Mouse (Mus musculus): ENCODE results near the gene Slc25a12. TPM values are rescaled to one million over a fixed set of nuclear protein-coding genes. Genes with fewer than 3 reads are reported as not detected.

The Slc25a12 gene
- polyA plus RNA-seq, 1 experiment from 2014 or later: 46.4 TPM

DNA sequence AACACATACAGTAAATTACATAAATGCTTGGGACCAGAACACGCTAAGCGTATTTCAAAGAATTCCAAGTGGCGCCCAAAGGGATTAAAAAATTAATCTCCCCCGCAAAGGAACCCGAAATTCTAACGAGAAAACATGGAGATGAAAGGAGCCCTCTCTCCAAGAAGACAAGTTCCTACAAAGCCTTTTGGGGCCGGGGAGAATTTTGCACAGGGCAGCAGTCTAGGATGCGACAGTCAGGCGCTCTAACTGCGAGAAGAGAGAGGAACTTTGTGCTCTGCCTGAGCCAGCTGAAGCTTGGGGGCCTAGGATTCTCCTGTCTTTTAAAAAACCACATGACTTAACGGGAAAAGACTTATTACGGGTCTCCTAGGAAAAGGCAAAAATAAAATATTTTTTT is 71.7 kb downstream of the Slc25a12 start:
- peaks cover 5% of the 10 kb centered on the region; the same call in 1 of the 2 replicates for H3K36me3 ChIP-seq
- H3K9ac ChIP-seq: no peak overlapping the region
- WGBS: 84% methylated on average over 12 of the region's 12 CpGs
- no peaks in the 10 kb centered on the region for H3K27me3 ChIP-seq (replicated peaks)
- H3K27ac ChIP-seq: no peak overlapping the region
- H3K9me3 ChIP-seq: no peaks in the 10 kb centered on the region
- no peak overlapping the region for H3K4me2 ChIP-seq (replicated peaks)
- no peak overlapping the region for H3K4me3 ChIP-seq
- no peaks in the 10 kb centered on the region; the same call in 1 of the 2 replicates for H3K4me1 ChIP-seq
- ATAC-seq (ENCODE audit: low FRiP score, low read depth): no peak

DNA sequence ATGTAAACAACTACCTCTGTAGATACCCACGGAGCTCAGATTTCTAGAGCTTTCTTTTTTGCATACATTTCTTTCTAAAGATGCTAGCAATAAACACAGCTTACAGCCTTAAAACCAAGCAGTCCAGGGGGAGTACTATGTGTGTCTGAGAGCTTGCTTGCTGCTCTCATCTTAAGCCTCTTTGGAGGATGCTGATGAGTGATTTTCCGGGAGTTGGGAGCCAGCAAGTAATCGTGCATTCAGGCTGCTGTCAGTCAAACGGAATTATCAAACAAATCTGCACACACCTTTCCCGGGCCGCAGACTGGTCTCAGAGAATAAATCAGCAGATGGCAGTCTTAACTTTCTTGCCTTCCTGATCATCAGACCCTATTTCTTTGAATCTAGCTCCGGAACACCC is 73.1 kb downstream of the Slc25a12 start:
- H3K9ac ChIP-seq: no peak overlapping the region
- 64% methylated on average over 7 of the region's 7 CpGs for WGBS

DNA sequence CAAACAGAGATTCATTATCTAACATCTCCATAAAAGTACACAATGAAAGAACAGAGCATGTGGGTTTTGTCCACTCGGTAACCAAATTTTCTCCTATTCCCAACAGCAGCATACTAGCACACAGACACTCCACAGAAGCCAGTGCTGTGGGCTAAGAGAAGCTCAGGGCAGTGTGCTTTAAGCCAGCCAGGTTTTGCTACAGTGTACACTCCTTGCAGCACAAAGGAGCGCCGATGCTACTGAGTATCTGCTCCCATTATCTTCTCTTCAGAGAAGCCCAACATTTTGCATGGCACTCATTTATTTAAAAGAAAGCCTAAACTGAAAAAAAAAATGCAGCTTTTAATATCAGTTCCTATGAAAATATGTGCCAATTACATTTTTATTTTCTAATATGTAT is 73.6 kb downstream of the Slc25a12 start:
- H3K36me3 ChIP-seq: peaks cover 5% of the 10 kb centered on the region; the same call in 1 of the 2 replicates
- H3K9ac ChIP-seq: no peak overlapping the region
- no peak for ATAC-seq (ENCODE audit: low FRiP score, low read depth)
- WGBS: 87% methylated on average over 3 of the region's 3 CpGs
- peaks cover 4% of the 10 kb centered on the region; the same call in 1 of the 2 replicates for H3K4me1 ChIP-seq
- no peaks in the 10 kb centered on the region for H3K9me3 ChIP-seq
- H3K4me2 ChIP-seq (replicated peaks): no peak overlapping the region
- no peak overlapping the region for H3K27ac ChIP-seq
- H3K4me3 ChIP-seq: no peak overlapping the region
- H3K27me3 ChIP-seq (replicated peaks): no peaks in the 10 kb centered on the region

More for the DNA sequence above, 73.1 kb downstream of the Slc25a12 start:
- Histone ChIP-seq H3K4me2 (replicated peaks) (no peak overlapping the region), H3K4me1 (peaks cover 4% of the 10 kb centered on the region; the same call in 1 of the 2 replicates), H3K27ac (no peak overlapping the region), H3K9me3 (no peaks in the 10 kb centered on the region), H3K36me3 (peaks cover 5% of the 10 kb centered on the region; the same call in 1 of the 2 replicates), H3K27me3 (replicated peaks) (no peaks in the 10 kb centered on the region), H3K4me3 (no peak overlapping the region)
- no peak for ATAC-seq (ENCODE audit: low FRiP score, low read depth)

DNA sequence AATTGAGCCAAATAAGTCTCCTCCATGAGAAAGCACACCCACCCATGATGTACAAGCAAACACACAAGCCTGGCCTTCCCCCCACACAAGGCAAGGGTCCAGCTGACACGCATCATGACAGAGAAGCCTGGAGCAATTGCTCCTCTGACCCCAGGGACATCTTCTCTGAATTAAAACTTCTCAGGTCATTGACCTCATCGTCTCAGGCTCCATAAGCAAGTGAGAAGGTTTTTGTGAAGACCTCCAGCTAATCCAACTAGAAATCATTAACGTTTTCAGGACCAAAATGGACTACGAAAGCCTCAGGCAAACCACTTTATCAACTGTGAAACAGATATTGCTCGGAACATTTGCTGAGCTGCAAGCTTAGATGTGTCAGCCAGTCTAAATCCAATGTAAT is 76.0 kb downstream of the Slc25a12 start:
- no peaks in the 10 kb centered on the region for H3K9me3 ChIP-seq
- no peak overlapping the region for H3K4me2 ChIP-seq (replicated peaks)
- no peak overlapping the region for H3K27ac ChIP-seq
- 54% methylated on average over 5 of the region's 5 CpGs for WGBS
- H3K9ac ChIP-seq: no peak overlapping the region
- no peaks in the 10 kb centered on the region; the same call in 1 of the 2 replicates for H3K36me3 ChIP-seq
- no peak overlapping the region for H3K4me3 ChIP-seq
- ATAC-seq (ENCODE audit: low FRiP score, low read depth): no peak
- no peaks in the 10 kb centered on the region for H3K27me3 ChIP-seq (replicated peaks)
- H3K4me1 ChIP-seq: peaks cover 4% of the 10 kb centered on the region; the same call in 1 of the 2 replicates

DNA sequence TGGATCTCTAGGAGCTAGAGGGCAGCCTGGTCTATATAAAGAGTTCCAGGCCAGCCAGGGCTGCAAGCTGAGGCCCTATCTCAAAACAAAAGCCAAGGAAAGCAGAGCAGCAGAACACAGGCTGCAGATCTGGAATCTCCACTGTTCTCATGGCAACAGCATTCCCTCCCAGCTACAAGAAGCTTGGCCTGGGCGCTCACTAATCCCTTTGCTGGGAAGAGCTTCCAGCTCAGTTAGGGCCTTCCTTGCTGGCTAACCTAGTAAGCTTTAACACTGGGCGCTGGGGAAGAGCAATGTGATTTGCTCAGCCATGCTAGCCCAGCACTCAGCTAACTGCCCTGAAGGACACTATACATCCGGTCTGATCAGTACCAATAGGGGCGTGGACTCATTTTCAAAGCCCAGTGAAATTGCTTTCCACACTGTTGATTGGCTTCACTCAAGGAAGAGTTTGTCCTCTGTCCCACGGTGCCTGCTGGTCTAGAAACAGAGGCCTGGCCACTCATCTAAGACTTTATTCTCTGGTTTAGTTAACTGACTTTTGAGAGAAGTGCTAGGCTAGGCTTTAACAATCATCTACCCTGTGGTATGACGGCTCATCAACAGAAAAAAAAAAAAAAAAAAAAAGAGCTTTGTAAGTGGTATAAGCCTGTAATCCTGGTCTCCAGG is 77.3 kb downstream of the Slc25a12 start:
- no peak overlapping the region for H3K27ac ChIP-seq
- peaks cover 4% of the 10 kb centered on the region; the same call in 1 of the 2 replicates for H3K4me1 ChIP-seq
- H3K9ac ChIP-seq: no peak overlapping the region
- ATAC-seq (ENCODE audit: low FRiP score, low read depth): no peak
- no peaks in the 10 kb centered on the region for H3K9me3 ChIP-seq
- no peaks in the 10 kb centered on the region for H3K27me3 ChIP-seq (replicated peaks)
- H3K36me3 ChIP-seq: no peaks in the 10 kb centered on the region; the same call in 1 of the 2 replicates
- H3K4me3 ChIP-seq: no peak overlapping the region
- WGBS: 65% methylated on average over 6 of the region's 6 CpGs
- H3K4me2 ChIP-seq (replicated peaks): no peak overlapping the region

DNA sequence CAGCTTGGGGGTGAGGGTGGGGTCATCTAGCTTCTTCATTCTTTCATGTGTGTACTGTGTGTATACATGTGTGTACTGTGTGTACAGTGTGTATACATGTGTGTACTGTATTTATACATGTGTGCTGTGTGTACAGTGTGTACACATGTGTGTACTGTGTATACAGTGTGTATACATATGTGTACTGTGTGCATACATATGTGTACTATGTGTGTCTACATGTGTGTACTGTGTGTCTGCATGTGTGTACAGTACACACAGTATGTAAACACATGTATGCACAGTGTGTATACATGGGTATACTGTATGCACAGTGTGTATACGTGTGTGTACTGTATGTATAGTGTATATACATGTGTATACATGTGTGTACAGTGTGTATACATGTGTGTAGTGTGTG is 85.6 kb downstream of the Slc25a12 start:
- peaks cover 13% of the 10 kb centered on the region; the same call in 1 of the 2 replicates for H3K36me3 ChIP-seq
- no peak overlapping the region for H3K9ac ChIP-seq
- H3K4me1 ChIP-seq: no peaks in the 10 kb centered on the region
- H3K27me3 ChIP-seq (replicated peaks): no peaks in the 10 kb centered on the region
- H3K4me2 ChIP-seq (replicated peaks): no peak overlapping the region
- H3K9me3 ChIP-seq: no peaks in the 10 kb centered on the region
- H3K27ac ChIP-seq: no peak overlapping the region
- 89% methylated on average over 1 of the region's 1 CpGs for WGBS
- H3K4me3 ChIP-seq: no peak overlapping the region
- no peak for ATAC-seq (ENCODE audit: low FRiP score, low read depth)

DNA sequence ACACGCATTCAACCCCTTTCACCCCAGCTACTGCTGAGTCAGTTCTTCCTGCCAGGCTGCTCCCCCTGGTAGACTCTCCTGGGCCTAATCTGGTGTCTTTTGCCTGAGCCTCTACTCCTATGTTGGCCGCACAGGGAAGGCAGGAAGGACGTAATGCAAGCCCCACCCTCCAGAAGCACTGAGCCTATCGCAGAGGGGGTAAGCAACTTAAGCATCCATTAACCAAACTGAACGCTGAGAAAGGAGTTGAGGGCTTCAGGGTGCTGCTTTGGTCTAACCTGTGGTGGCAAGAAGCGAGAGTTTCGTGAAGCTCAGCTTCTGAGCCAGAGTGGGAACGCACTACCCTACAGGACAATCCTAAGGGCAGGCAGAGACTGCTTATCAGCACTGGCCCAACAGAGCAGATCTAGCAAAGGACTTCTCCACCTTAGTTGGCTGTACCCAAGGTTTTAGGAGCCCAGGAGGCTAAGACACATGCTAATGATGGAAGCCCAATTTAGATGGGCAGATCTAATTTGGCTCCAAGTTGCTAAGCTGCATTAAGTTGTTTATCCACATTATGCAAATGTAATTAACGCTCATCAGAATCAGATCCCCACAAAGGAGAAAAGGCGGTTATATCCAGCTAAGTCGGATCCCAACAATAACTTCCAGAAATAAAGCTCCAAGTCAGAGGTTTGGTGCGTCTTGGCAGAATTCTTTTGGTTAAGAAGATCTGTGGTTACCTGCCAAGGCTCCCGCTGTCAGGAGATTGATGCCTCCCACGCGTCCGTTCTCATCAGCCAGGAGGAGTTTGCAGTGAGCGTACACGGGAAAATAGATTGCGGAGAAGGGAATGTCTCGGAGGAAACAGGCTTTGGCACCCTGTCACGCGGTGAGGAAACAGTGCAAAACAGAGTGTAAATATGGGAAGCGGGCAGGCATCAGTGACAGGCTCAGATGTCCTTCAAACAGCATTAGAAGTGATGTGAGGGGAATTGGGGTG is 88.5 kb downstream of the Slc25a12 start:
- WGBS: 81% methylated on average over 23 of the region's 23 CpGs
- H3K9me3 ChIP-seq: no peaks in the 10 kb centered on the region
- peaks cover 20% of the 10 kb centered on the region for H3K36me3 ChIP-seq
- H3K4me2 ChIP-seq (replicated peaks): no peak overlapping the region
- no peak overlapping the region for H3K27ac ChIP-seq
- H3K27me3 ChIP-seq (replicated peaks): no peaks in the 10 kb centered on the region
- no peak for ATAC-seq (ENCODE audit: low FRiP score, low read depth)
- H3K9ac ChIP-seq: no peak overlapping the region
- H3K4me1 ChIP-seq: no peaks in the 10 kb centered on the region
- no peak overlapping the region for H3K4me3 ChIP-seq

DNA sequence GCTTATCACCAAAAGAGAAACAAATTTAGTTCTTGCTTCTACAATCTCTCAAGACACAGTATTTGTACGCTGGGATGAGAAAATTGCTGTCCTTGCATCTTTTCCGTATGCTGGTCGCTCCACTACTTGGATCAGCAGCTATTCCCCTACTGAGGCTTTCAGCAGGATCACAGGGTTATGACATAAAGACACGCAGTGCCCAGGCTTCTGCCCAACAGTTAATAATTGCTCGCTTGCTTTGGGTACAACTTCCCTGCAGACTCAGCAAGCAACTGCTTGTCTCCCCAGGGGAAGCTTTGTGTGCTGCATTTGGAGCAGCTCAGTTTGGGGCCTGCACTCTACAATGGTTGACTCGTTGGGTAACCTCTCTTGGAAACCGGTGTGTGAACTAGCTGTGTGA is 91.8 kb downstream of the Slc25a12 start:
- Histone ChIP-seq H3K9me3 (no peaks in the 10 kb centered on the region), H3K9ac (no peak overlapping the region), H3K4me1 (no peaks in the 10 kb centered on the region), H3K4me2 (replicated peaks) (no peak overlapping the region), H3K27ac (no peak overlapping the region), H3K4me3 (no peak overlapping the region), H3K36me3 (peaks cover 10% of the 10 kb centered on the region), H3K27me3 (replicated peaks) (no peaks in the 10 kb centered on the region)
- no peak for ATAC-seq (ENCODE audit: low FRiP score, low read depth)
- WGBS: 81% methylated on average over 7 of the region's 7 CpGs

DNA sequence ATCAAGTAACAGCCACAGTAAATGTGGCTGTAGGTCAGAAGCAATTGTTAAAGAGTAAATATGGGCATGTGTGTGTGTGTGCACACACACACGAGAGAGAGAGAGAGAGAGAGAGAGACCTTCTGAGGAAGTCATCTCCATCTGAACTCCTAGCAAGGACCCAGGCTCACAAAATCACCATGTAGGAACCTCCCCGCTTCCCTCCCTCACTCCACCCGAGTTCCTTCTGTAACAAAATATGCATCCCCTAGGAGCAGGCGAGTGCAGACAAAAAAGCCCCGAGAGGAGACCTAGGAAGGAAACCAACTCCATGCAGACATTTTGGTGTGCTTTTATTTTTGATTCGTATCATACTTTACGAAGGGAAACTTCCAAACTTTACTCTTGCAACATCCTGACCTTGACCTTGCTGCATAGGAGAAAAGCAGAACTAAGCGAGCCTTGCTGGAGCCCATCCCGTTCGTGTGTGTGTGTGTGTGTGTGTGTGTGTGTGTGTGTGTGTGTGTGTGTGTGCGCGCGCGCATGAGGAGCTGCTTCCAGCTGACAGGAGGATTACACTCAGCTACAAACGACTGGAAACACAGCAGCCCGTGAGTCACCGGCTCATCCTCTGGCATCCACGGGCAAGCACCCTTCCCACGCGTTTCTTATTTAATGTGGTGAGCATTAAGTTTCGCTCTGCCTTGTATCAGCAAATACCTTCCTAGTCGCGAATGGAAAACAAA is 93.4 kb downstream of the Slc25a12 start:
- H3K9ac ChIP-seq: no peak overlapping the region
- H3K4me2 ChIP-seq (replicated peaks): no peak overlapping the region
- H3K9me3 ChIP-seq: no peaks in the 10 kb centered on the region
- no peaks in the 10 kb centered on the region for H3K4me1 ChIP-seq
- WGBS: 82% methylated on average over 23 of the region's 23 CpGs
- H3K27me3 ChIP-seq (replicated peaks): no peaks in the 10 kb centered on the region
- H3K4me3 ChIP-seq: no peak overlapping the region
- no peak overlapping the region for H3K27ac ChIP-seq
- H3K36me3 ChIP-seq: peaks cover 10% of the 10 kb centered on the region
- no peak for ATAC-seq (ENCODE audit: low FRiP score, low read depth)

DNA sequence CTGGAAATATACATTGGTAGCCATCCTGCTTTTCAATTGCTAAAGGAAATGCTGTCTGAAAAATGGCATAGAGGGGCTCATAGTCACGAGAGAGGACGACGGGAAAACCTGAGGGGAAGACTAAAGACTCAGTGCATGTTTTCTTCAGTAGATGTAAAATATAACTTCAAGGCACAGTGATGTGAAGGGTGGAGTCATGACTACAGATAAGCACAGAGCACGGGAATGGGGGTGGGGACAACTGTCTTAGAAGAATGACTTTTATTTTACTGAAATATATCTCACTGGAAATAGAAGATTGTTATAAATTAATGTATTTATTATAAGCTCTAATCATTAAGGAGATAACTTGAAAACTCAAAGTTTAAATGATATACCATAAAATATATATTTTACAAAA is 97.5 kb downstream of the Slc25a12 start:
- 87% methylated on average over 4 of the region's 4 CpGs for WGBS

DNA sequence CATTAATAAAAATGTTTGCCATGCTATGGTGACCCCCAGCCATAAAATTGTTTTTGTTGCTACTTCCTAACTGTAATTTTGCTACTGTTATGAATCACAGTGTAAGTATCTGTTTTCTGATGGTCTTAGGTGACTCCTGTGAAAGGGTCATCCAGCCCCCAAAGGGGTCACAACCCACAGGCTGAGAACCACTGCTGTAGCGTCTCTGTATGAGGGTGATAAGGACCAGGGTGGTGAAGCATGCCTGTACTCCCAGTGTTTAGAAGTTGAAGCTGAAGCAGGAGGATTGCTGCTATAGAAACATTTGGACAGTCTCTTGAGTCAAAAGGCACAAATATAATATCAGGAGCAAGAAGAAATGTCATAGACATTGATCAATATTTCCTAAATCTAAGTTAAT is 98.2 kb downstream of the Slc25a12 start:
- Histone ChIP-seq H3K9me3 (no peaks in the 10 kb centered on the region), H3K27ac (no peak overlapping the region), H3K4me3 (no peak overlapping the region), H3K27me3 (replicated peaks) (no peaks in the 10 kb centered on the region), H3K36me3 (peaks cover 33% of the 10 kb centered on the region), H3K4me1 (no peaks in the 10 kb centered on the region), H3K9ac (no peak overlapping the region), H3K4me2 (replicated peaks) (no peak overlapping the region)
- WGBS: 66% methylated on average over 1 of the region's 1 CpGs
- ATAC-seq (ENCODE audit: low FRiP score, low read depth): no peak

More for the DNA sequence above, 97.5 kb downstream of the Slc25a12 start:
- peaks cover 25% of the 10 kb centered on the region for H3K36me3 ChIP-seq
- H3K4me2 ChIP-seq (replicated peaks): no peak overlapping the region
- H3K9me3 ChIP-seq: no peaks in the 10 kb centered on the region
- H3K27me3 ChIP-seq (replicated peaks): no peaks in the 10 kb centered on the region
- H3K27ac ChIP-seq: no peak overlapping the region
- no peak overlapping the region for H3K9ac ChIP-seq
- no peak for ATAC-seq (ENCODE audit: low FRiP score, low read depth)
- H3K4me3 ChIP-seq: no peak overlapping the region
- no peaks in the 10 kb centered on the region for H3K4me1 ChIP-seq

DNA sequence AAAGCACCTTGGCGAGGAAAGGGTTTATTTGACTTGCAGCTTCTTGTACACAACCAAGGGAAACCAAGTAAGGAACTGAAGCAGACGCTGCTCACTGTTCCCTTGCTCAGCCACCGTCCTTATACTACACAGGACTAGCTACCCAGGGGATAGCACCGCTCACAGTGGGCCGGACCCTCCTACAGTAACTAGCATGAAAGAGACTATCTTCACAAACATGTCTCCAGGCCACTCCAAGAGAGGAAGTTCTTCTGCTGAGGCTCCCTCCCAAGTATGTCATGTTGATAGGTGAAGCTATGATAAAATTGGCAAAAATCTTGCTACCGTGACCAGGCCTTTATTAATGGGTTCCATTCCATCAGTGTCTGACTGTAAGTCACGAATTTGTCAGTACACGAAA is 98.9 kb downstream of the Slc25a12 start:
- H3K36me3 ChIP-seq: peaks cover 34% of the 10 kb centered on the region
- no peak for ATAC-seq (ENCODE audit: low FRiP score, low read depth)
- H3K4me1 ChIP-seq: no peaks in the 10 kb centered on the region

More for the DNA sequence above, 98.9 kb downstream of the Slc25a12 start:
- no peak overlapping the region for H3K27ac ChIP-seq
- no peak overlapping the region for H3K4me2 ChIP-seq (replicated peaks)
- H3K9me3 ChIP-seq: no peaks in the 10 kb centered on the region
- WGBS: 96% methylated on average over 8 of the region's 8 CpGs
- H3K4me3 ChIP-seq: no peak overlapping the region
- no peaks in the 10 kb centered on the region for H3K27me3 ChIP-seq (replicated peaks)
- no peak overlapping the region for H3K9ac ChIP-seq

All from neural tube, embryonic 12.5 days (tissue).